Mouse (Mus musculus) heart, embryonic 14.5 days (tissue): Measurements from ENCODE around the gene Tmem128. TPM values are rescaled to one million over a fixed set of nuclear protein-coding genes. Genes with fewer than 3 reads are reported as not detected.

Experiments
- ATAC-seq: fragments of 200-750 bp; cut with Nextera tagmentation; 2 replicates; pipeline ENCODE4 v1.8.0; 2017; ENCODE audit warnings: low read depth, moderate TSS enrichment; ENCODE audit not compliant: insufficient number of reproducible peaks, insufficient read depth, low FRiP score
- H3K27ac ChIP-seq, 2 experiments: fragments of 200-500 bp in 1 of 2; fragments of 300-500 bp in 1 of 2; sonication (generic) in 1 of 2; replicated peaks in 1 of 2; 2 replicates each; pipeline ENCODE4 v1.5.1; 2012 to 2014; ENCODE audit warnings: low read depth in 2 of 2, low read length in 2 of 2, control low read depth in 1 of 2, mild to moderate bottlenecking in 1 of 2, mixed read lengths in 1 of 2; ENCODE audit not compliant: control insufficient read depth in 1 of 2, insufficient read depth in 1 of 2
- H3K27me3 ChIP-seq: fragments of 300-500 bp; sonication (generic); 2 replicates; pipeline ENCODE4 v1.6.1; 2014; ENCODE audit warnings: mild to moderate bottlenecking, low read length, control low read depth; ENCODE audit not compliant: control insufficient read depth, insufficient read depth
- H3K36me3 ChIP-seq: fragments of 300-500 bp; sonication (generic); 2 replicates; pipeline ENCODE4 v1.6.1; 2014; ENCODE audit warnings: mild to moderate bottlenecking, control low read depth, low read length, mixed read lengths; ENCODE audit not compliant: control insufficient read depth, insufficient read depth
- H3K4me1 ChIP-seq, 2 experiments: fragments of 200-500 bp in 1 of 2; fragments of 300-500 bp in 1 of 2; sonication (generic) in 1 of 2; 2 replicates each; pipeline ENCODE4 v1.6.1; 2012 to 2014; ENCODE audit warnings: low read length in 2 of 2, control low read depth in 1 of 2, mixed read lengths in 1 of 2; ENCODE audit not compliant: control insufficient read depth in 2 of 2, insufficient read depth in 2 of 2
- H3K4me2 ChIP-seq: fragments of 300-500 bp; sonication (generic); 2 replicates; pipeline ENCODE4 v1.6.1; 2014; ENCODE audit warnings: mild to moderate bottlenecking, low read length
- H3K4me3 ChIP-seq, 2 experiments: fragments of 200-500 bp in 1 of 2; fragments of 300-500 bp in 1 of 2; sonication (generic) in 1 of 2; 2 replicates each; pipeline ENCODE4 v1.5.1; 2012 to 2014; ENCODE audit warnings: low read length in 2 of 2, mild to moderate bottlenecking in 2 of 2, control low read depth in 1 of 2, low read depth in 1 of 2, moderate library complexity in 1 of 2; ENCODE audit not compliant: control insufficient read depth in 1 of 2, insufficient read depth in 1 of 2
- H3K9ac ChIP-seq: fragments of 300-500 bp; sonication (generic); 2 replicates; pipeline ENCODE4 v1.6.1; 2014; ENCODE audit warnings: mild to moderate bottlenecking, low read length
- H3K9me3 ChIP-seq: fragments of 300-500 bp; sonication (generic); 2 replicates; pipeline ENCODE4 v1.6.1; 2016; ENCODE audit warnings: low read length, control low read depth; ENCODE audit not compliant: control insufficient read depth
- WGBS: fragments of 180-500 bp; shearing (Covaris S2); extraction: QIAGEN DNeasy Blood & Tissue Kit; methylation state at CpG from one replicate; pipeline ENCODE4 v1.1.7; 2014; 5-methylcytosine and 5-hydroxymethylcytosine counted together
- polyA plus RNA-seq: library from polyadenylated mRNA; unstranded; fragments of >200 nt; fragmentation: Nextera tagmentation; extraction: Ambion mirVana; gene quantifications from 2 replicates; pipeline ENCODE4 v1.2.1, GENCODE M21; 2014

The Tmem128 gene
- polyA plus RNA-seq, 1 experiment from 2014 or later = 52.9 TPM

- no peak overlapping the region for H3K9ac ChIP-seq
- peak overlapping the region; percentile 34 to 44 for H3K4me3 ChIP-seq
- peaks cover 9% of the 10 kb centered on the region for H3K27me3 ChIP-seq
- H3K36me3 ChIP-seq = no peaks in the 10 kb centered on the region
- H3K9me3 ChIP-seq = no peaks in the 10 kb centered on the region
- H3K4me1 ChIP-seq = 0 out of 4 replicates have a peak, but pooled peaks cover 0 to 4% of the 10 kb centered on the region in 2 experiments
- 9% methylated on average over 26 of the region's 26 CpGs for WGBS
- no peak overlapping the region for H3K27ac ChIP-seq
- peak overlapping the region; percentile 60 for H3K4me2 ChIP-seq
- no peak; the same call in 1 of the 2 replicates for ATAC-seq
Measured at GRCm38 (mm10) chr5:38307255-38308101, 47.5 kb downstream of the Tmem128 start.

DNA sequence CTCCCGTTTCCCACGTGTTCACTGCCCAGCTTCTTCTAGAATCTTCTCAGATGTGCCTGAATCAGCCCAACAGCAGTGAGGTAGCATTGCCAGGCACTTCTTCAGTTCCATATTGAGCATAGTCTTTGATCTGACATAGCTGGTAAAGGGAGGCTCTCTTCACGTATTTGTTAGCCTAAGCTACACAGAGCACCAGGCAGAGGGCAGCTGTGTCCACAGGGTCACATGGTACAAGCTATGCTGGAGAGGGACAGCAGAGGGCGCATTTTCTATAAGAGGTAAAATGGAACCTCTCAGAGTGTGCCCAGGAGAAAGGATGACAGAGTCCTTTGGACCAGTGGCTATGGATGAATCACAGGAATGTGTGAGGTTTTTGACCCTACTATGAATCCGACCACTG lies 48.9 kb downstream of the Tmem128 start:
- no peak overlapping the region for H3K4me3 ChIP-seq
- H3K4me1 ChIP-seq = 0 out of 4 replicates have a peak, but pooled peaks cover 0 to 4% of the 10 kb centered on the region in 2 experiments
- 48% methylated on average over 5 of the region's 5 CpGs for WGBS
- no peaks in the 10 kb centered on the region for H3K36me3 ChIP-seq
- no peak overlapping the region for H3K27ac ChIP-seq
- H3K9me3 ChIP-seq = no peaks in the 10 kb centered on the region
- ATAC-seq = no peak
- peaks cover 9% of the 10 kb centered on the region for H3K27me3 ChIP-seq
- H3K9ac ChIP-seq = no peak overlapping the region
- no peak overlapping the region for H3K4me2 ChIP-seq

- 47% methylated on average over 3 of the region's 3 CpGs for WGBS
- no peaks in the 10 kb centered on the region for H3K36me3 ChIP-seq
- H3K27ac ChIP-seq = no peak overlapping the region
- H3K4me1 ChIP-seq = 0 out of 4 replicates have a peak, but pooled peaks cover 0 to 4% of the 10 kb centered on the region in 2 experiments
- H3K27me3 ChIP-seq = peaks cover 9% of the 10 kb centered on the region
- no peak for ATAC-seq
- H3K4me3 ChIP-seq = no peak overlapping the region
- no peak overlapping the region for H3K9ac ChIP-seq
- H3K4me2 ChIP-seq = no peak overlapping the region
- H3K9me3 ChIP-seq = no peaks in the 10 kb centered on the region
Measured at GRCm38 (mm10) chr5:38309795-38310194, 49.8 kb downstream of the Tmem128 start.

Other genes with a start within 250 kb of the Tmem128 start
- 27.3 and 30.2 TPM in 2 replicates for gene Stx18, start 221.4 kb upstream of the Tmem128 start, polyA plus RNA-seq
- 3.6 and 5.5 TPM in 2 replicates for gene Nsg1, start 100.3 kb upstream of the Tmem128 start, polyA plus RNA-seq
- 6.5 and 7.5 TPM in 2 replicates for gene Zbtb49, start 39.7 kb upstream of the Tmem128 start, polyA plus RNA-seq
- gene Lyar, start 39.7 kb upstream of the Tmem128 start, polyA plus RNA-seq = 35.2 and 39.9 TPM in 2 replicates
- gene Otop1, start 15.8 kb downstream of the Tmem128 start, polyA plus RNA-seq = not detected in 2 replicates
- not detected in 2 replicates for gene Drd5, start 59.2 kb downstream of the Tmem128 start, polyA plus RNA-seq
- gene Slc2a9, start 243.0 kb downstream of the Tmem128 start, polyA plus RNA-seq = 0.32 and 0.35 TPM in 2 replicates